Mouse (Mus musculus): ENCODE results near the gene Bin2. TPM values are rescaled to one million over a fixed set of nuclear protein-coding genes. Genes with fewer than 3 reads are reported as not detected.

Bin2 gene
- polyA plus RNA-seq, 1 experiment from 2014 or later = 3.2 TPM

DNA sequence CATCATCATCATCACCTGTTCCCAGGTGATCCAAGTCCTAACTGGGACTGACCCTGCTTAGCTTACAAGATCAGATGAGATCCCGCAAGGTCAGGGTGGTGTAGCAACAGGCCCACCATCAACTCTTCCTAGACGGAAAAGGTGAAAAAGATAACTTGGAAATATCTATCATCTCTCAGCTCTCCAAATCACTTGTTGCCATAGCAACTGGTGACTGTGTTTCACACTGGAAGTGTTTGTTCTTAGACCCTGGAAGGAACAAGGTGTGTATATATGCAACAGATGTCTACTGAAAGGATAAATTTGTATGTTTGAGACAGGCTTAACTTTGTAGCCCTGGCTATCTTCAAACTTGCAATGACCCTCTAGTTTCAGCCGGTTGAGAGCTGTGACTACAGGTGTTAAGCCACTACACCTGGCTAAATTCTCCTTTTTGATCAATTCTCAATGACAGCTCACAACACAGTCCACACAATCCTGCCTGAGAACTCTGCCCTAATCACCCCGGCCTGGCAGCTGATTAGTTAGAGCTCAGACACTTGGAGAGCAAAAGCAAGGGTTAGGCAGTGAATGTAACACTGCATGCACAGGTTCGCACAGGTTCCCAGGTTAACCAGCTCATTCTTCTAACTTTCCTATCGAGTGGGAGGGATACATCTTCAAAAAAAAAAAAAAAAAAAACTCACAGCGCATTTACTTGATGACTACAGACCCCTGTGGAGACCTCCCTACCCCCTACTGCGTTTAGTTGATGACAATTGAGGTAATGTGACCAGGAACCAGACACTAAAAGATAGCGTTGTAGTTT is 3.7 kb downstream of the Bin2 start:
- peaks cover 11% of the 10 kb centered on the region for H3K4me1 ChIP-seq
- H3K9me3 ChIP-seq (replicated peaks) = no peaks in the 10 kb centered on the region; the same call in 1 of the 2 replicates
- H3K4me3 ChIP-seq = no peak overlapping the region
- no peaks in the 10 kb centered on the region for H3K36me3 ChIP-seq
- DNase-seq (ENCODE audit: low spot score) = no peak
- H3K27ac ChIP-seq (replicated peaks) = no peak overlapping the region
- H3K27me3 ChIP-seq (ENCODE audit: low read depth, poor library complexity, severe bottlenecking) = no peaks in the 10 kb centered on the region
- WGBS = 45% methylated on average over 9 of the region's 9 CpGs

DNA sequence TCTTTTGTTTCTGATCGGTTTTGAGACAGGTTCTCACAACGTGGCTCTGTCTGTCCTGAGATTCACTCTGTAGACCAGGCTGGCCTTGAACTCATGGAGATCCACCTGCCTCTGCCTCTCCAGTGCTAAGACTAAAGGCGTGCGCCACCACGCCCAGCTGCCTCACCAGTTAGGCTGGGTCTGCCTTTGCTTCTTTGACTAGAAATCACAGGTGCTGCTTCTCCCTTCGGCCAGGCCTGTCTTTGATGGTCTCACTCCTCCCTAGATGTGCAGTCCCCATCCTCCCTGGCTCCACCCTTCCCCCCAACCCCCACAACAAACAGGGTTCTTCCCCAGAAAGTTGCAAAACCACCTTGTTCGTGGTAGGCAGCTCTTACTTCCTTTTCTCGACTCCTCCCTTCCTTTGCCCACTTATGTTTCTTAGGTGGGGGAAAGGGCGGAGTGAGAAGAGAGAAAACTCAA is 4.5 kb downstream of the Bin2 start:
- Histone ChIP-seq H3K27ac (replicated peaks) (no peak overlapping the region), H3K4me3 (no peak overlapping the region), H3K9me3 (replicated peaks) (no peaks in the 10 kb centered on the region; the same call in 1 of the 2 replicates), H3K4me1 (peaks cover 11% of the 10 kb centered on the region), H3K27me3 (ENCODE audit: low read depth, poor library complexity, severe bottlenecking) (no peaks in the 10 kb centered on the region), H3K36me3 (no peaks in the 10 kb centered on the region)
- DNase-seq (ENCODE audit: low spot score) = no peak
- WGBS = 84% methylated on average over 9 of the region's 9 CpGs

DNA sequence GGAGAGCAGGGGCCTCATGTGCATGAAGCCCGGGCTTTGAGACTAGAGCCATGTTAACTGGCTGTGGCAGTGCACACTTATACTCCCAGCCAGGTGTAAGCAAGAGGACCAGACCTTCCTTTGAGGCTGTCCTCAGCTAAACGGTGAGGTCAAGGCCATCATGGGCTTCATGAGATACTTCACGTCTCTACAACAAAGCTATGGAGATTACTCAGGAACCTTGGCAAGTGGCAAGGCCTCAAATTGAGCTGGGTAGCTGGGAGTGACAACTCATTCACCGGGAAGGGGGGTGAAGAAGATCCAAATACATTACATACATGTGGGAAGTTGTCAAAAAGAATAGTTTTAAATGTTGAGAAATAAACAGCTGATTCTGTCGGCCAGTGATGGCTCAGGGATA is 8.5 kb downstream of the Bin2 start:
- no peak for DNase-seq (ENCODE audit: low spot score)
- WGBS = 90% methylated on average over 5 of the region's 5 CpGs
- Histone ChIP-seq H3K9me3 (replicated peaks) (no peaks in the 10 kb centered on the region), H3K27me3 (ENCODE audit: low read depth, poor library complexity, severe bottlenecking) (no peaks in the 10 kb centered on the region), H3K4me3 (no peak overlapping the region), H3K36me3 (no peaks in the 10 kb centered on the region), H3K4me1 (no peaks in the 10 kb centered on the region; the same call in 1 of the 2 replicates), H3K27ac (replicated peaks) (no peak overlapping the region)

DNA sequence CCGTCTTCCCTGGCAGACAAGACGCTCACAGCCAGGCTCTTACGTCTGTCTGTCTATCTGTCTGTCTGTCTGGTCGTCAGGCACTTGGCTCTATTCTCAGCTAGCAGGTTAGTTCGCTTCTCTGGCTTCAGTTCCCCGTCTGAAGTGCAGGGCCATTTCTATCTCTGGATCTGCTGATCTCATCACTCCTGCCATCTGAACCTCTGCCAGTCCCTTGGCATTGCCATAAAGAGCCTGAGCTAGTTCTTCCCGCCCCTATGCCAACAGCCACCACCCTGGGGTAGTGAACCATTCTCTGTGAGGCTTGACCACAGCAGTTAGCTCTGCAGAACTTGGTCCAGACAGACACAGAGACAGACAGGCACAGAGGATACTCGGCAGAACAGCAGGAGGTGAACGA is 9.0 kb downstream of the Bin2 start:
- DNase-seq (ENCODE audit: low spot score) = no peak
- H3K4me1 ChIP-seq = no peaks in the 10 kb centered on the region
- H3K9me3 ChIP-seq (replicated peaks) = no peaks in the 10 kb centered on the region
- no peak overlapping the region for H3K4me3 ChIP-seq
- 87% methylated on average over 9 of the region's 9 CpGs for WGBS
- H3K27ac ChIP-seq (replicated peaks) = no peak overlapping the region
- no peaks in the 10 kb centered on the region for H3K36me3 ChIP-seq
- no peaks in the 10 kb centered on the region for H3K27me3 ChIP-seq (ENCODE audit: low read depth, poor library complexity, severe bottlenecking)

DNA sequence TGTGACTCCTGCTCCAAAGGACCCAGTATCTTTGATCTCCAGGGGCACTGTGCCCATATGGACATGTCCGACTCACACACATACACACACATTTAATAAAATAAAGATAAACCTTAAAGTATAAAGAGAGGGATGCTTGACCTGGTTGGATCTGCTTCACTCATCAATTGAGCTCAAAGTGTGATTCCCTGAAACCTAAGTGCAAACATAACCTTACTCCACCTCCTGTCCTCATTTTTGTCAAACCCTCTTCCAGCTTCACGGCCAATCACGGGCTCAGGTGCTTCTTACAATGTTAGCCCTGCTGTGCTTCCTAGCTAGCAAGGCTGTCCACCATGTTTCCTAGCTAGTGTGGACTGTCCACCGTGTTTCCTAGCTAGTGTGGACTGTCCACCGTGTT is 14.2 kb downstream of the Bin2 start:
- WGBS = 89% methylated on average over 5 of the region's 5 CpGs

DNA sequence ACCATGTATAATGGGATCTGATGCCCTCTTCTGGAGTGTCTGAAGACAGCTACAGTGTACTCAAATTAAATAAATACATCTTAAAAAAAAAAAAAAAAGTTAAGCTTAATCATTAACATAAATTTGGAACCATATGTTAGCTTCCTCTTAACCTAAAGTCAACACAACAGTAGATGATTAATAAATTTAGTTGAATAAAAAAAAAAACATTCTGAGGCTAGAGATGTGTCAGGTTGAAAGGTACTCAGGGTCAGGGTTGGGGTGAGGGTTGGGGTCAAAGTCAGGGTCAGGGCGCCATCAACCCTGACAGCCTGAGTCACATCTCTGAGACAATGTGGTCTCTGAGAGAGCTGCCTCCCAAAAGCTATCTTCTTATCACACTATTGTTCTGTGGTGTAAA is 15.1 kb downstream of the Bin2 start:
- no peak for DNase-seq (ENCODE audit: low spot score)
- H3K9me3 ChIP-seq (replicated peaks) = no peaks in the 10 kb centered on the region
- H3K4me3 ChIP-seq = no peak overlapping the region
- H3K36me3 ChIP-seq = no peaks in the 10 kb centered on the region
- H3K27me3 ChIP-seq (ENCODE audit: low read depth, poor library complexity, severe bottlenecking) = no peaks in the 10 kb centered on the region
- H3K27ac ChIP-seq (replicated peaks) = no peak overlapping the region
- WGBS = 85% methylated on average over 1 of the region's 1 CpGs
- H3K4me1 ChIP-seq = no peaks in the 10 kb centered on the region

More for the DNA sequence above, 14.2 kb downstream of the Bin2 start:
- H3K27me3 ChIP-seq (ENCODE audit: low read depth, poor library complexity, severe bottlenecking) = no peaks in the 10 kb centered on the region
- H3K36me3 ChIP-seq = no peaks in the 10 kb centered on the region
- H3K9me3 ChIP-seq (replicated peaks) = no peaks in the 10 kb centered on the region
- no peak overlapping the region for H3K4me3 ChIP-seq
- H3K27ac ChIP-seq (replicated peaks) = no peak overlapping the region
- DNase-seq (ENCODE audit: low spot score) = no peak
- no peaks in the 10 kb centered on the region for H3K4me1 ChIP-seq

DNA sequence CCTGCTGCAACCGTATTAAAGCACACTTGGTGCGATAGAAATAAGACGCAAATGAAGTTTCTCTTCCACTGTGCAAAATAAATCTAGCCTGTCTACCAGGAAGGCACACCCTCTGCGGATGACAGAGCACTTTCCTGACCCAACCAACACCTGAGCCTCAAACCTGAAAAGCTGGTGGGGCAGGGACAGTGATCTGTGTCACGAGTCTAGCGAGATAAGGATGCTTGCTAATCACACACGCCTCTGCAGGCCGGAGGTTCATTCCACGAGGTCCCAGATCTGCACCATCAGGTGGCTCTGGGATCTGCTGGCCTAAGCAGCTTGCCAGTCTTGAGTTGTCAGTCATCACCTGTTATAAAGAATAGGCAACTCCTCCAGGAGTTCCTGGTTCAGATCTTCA is 17.7 kb downstream of the Bin2 start:
- no peaks in the 10 kb centered on the region for H3K9me3 ChIP-seq (replicated peaks)
- 86% methylated on average over 9 of the region's 9 CpGs for WGBS
- no peaks in the 10 kb centered on the region for H3K36me3 ChIP-seq
- no peak overlapping the region for H3K27ac ChIP-seq (replicated peaks)
- no peak overlapping the region for H3K4me3 ChIP-seq
- H3K4me1 ChIP-seq = no peaks in the 10 kb centered on the region
- H3K27me3 ChIP-seq (ENCODE audit: low read depth, poor library complexity, severe bottlenecking) = no peaks in the 10 kb centered on the region
- DNase-seq (ENCODE audit: low spot score) = no peak

DNA sequence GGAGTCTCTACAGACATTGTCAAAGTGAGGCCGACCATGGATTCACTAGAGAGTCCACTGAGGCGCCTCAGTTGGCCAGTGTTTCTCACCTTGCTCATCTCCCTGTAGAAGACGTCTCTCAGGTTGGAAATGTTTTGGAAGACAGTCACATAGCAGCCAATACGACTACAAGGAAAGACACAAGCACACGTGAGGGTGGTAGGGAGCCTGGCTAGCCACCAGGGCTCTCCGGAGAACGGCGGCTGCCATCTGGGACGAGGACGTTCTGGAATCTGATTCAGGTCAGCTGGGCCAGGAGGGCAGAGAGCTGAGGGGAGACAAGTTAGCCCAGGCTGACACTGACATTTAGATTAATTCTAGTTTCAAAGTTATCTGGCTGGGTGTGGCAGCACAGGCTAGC is 19.2 kb downstream of the Bin2 start:
- 88% methylated on average over 10 of the region's 10 CpGs for WGBS
- H3K27ac ChIP-seq (replicated peaks) = no peak overlapping the region
- DNase-seq (ENCODE audit: low spot score) = no peak
- H3K4me3 ChIP-seq = no peak overlapping the region
- H3K9me3 ChIP-seq (replicated peaks) = no peaks in the 10 kb centered on the region
- H3K27me3 ChIP-seq (ENCODE audit: low read depth, poor library complexity, severe bottlenecking) = no peaks in the 10 kb centered on the region
- peaks cover 2% of the 10 kb centered on the region for H3K4me1 ChIP-seq
- H3K36me3 ChIP-seq = no peaks in the 10 kb centered on the region

DNA sequence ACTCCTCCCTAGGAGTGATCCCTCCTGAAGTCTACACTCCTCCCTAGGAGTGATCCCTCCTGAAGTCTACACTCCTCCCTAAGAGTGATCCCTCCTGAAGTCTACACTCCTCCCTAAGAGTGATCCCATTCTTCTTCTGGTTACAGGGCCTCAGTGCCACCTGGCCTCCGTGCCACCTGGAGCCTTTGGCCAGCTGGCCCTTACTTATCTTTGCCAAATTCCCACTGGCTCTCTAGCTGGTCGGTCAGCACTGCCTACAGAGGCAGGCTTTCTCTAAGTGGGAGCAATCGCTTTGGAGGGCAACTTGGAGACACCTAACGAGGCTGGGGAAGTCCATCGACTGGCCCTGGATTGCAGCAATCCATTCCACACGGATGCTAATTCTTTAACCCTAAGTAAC is 23.2 kb downstream of the Bin2 start:
- H3K27me3 ChIP-seq (ENCODE audit: low read depth, poor library complexity, severe bottlenecking) = no peaks in the 10 kb centered on the region

DNA sequence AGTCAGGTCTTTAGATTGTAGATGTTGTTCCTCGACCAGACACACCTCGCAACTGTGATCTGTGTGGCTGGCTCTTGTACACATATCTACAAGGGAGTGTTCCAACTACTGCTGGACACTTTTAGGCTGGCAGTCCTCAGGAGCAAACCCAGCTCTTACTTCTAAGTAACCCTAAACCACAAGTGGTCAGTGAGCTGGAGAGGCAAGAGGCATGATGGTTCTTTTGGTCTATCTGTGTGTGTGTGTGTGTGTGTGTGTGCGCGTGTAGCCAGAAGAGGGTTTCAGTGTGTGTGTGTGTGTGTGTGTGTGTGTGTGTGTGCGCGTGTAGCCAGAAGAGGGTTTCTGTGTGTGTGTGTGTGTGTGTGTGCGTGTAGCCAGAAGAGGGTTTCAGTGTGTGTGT is 26.9 kb downstream of the Bin2 start:
- WGBS = 90% methylated on average over 7 of the region's 7 CpGs

More for the DNA sequence above, 23.2 kb downstream of the Bin2 start:
- Histone ChIP-seq H3K36me3 (no peaks in the 10 kb centered on the region), H3K9me3 (replicated peaks) (no peaks in the 10 kb centered on the region), H3K4me3 (no peak overlapping the region), H3K4me1 (peaks cover 7% of the 10 kb centered on the region), H3K27ac (replicated peaks) (no peak overlapping the region)
- no peak for DNase-seq (ENCODE audit: low spot score)
- 81% methylated on average over 6 of the region's 6 CpGs for WGBS

DNA sequence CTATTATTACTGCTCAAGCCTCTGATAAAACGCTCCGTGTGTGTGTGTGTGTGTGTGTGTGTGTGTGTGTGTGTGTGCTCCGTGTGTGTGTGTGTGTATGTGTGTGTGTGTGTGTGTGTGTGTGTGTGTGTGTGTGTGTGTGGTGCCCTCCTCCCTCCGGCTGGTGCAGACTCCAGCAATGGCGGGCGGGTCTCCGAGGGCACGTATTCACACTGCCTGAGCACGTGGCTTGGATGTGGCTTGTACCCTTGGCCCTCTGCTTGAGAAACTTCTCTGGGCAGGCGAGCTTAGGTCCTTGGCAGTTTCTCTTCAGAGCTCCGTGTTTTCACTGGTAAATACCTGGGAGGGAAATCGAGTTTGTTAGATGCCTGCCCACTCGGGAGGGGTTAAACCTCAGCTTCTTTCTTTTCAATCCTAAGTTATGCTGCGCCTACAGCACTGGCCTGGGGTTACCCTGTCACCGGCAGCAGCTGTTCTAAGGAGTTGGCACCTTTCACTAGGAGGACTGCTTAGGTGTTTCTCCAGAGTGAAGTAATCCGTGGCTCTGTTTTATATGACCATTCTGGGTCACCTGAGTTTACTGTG is 28.0 kb downstream of the Bin2 start:
- no peaks in the 10 kb centered on the region for H3K36me3 ChIP-seq
- 68% methylated on average over 13 of the region's 16 CpGs for WGBS
- peaks cover 29% of the 10 kb centered on the region for H3K27me3 ChIP-seq (ENCODE audit: low read depth, poor library complexity, severe bottlenecking)
- no peaks in the 10 kb centered on the region for H3K9me3 ChIP-seq (replicated peaks)
- H3K4me1 ChIP-seq = peaks cover 25% of the 10 kb centered on the region
- no peak for DNase-seq (ENCODE audit: low spot score)
- H3K4me3 ChIP-seq = no peak overlapping the region
- no peak overlapping the region for H3K27ac ChIP-seq (replicated peaks)

More for the DNA sequence above, 26.9 kb downstream of the Bin2 start:
- no peaks in the 10 kb centered on the region for H3K36me3 ChIP-seq
- peaks cover 18% of the 10 kb centered on the region for H3K27me3 ChIP-seq (ENCODE audit: low read depth, poor library complexity, severe bottlenecking)
- H3K4me3 ChIP-seq = no peak overlapping the region
- DNase-seq (ENCODE audit: low spot score) = no peak
- peaks cover 15% of the 10 kb centered on the region for H3K4me1 ChIP-seq
- H3K27ac ChIP-seq (replicated peaks) = no peak overlapping the region
- no peaks in the 10 kb centered on the region for H3K9me3 ChIP-seq (replicated peaks)

DNA sequence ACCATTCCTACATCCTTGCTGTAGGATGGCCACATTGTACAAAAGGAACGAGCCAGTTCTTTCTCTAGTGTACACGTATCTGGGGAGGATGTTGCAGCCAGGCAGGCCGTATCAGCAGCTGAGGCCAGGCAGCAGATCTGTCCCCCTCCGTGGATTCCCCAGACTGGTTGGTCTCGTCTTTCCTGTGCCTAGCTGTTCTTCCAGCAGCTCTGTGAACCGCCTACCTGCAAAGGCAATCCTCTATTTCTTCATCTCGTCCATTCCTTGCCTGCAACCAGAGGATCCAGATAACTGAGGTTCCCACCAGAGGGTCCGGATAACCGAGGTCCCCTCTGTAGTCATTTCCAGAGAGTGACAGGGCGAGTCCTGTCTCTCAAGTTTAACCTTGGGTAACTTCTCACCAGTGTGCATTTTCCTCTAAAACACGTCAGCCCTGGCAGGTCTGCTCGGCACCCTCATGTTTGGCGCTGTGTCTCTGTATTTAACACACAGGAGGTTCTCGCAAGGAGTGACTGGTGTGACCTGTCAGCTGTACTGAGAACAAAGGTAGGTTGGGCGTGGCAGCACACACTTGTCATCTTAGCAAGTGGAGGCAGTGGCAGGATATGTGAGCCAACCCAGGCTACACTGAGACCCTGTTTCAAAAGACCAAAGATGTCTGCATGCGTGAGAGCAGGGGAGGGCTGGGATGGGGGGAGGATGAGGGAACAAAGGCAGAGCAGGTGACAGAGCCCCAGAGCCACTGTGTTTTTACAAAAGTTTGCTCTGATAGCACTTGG is 29.2 kb downstream of the Bin2 start:
- peaks cover 26% of the 10 kb centered on the region for H3K4me1 ChIP-seq
- no peaks in the 10 kb centered on the region for H3K9me3 ChIP-seq (replicated peaks)
- no peak overlapping the region for H3K4me3 ChIP-seq
- no peaks in the 10 kb centered on the region for H3K36me3 ChIP-seq
- 82% methylated on average over 16 of the region's 16 CpGs for WGBS
- no peak for DNase-seq (ENCODE audit: low spot score)
- no peak overlapping the region for H3K27ac ChIP-seq (replicated peaks)
- H3K27me3 ChIP-seq (ENCODE audit: low read depth, poor library complexity, severe bottlenecking) = peaks cover 41% of the 10 kb centered on the region

DNA sequence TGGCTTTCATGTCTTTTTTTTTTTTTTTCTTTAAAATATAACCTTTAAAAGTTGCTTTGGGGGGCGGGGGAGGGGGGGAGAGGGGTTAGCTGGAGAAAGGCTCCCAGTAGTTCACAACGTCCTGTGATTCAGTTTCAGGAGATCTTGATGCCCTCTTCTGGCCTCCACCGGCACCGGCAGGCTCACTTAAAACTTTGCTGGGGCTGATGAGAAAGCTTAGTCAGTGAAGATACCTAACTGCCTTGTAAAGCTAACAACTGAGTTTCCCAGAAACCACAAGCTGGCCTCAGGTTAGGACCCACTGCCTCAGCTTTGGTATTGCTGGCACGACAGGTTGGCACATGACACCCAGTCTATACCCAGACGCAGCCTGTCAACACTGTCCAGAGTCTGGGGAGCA is 31.7 kb downstream of the Bin2 start:
- Histone ChIP-seq H3K4me1 (peaks cover 21% of the 10 kb centered on the region), H3K9me3 (replicated peaks) (no peaks in the 10 kb centered on the region), H3K27me3 (ENCODE audit: low read depth, poor library complexity, severe bottlenecking) (peaks cover 65% of the 10 kb centered on the region), H3K27ac (replicated peaks) (no peak overlapping the region), H3K4me3 (no peak overlapping the region), H3K36me3 (no peaks in the 10 kb centered on the region)
- 16% methylated on average over 6 of the region's 6 CpGs for whole genome bisulfite sequencing
- DNase-seq (ENCODE audit: low spot score) = no peak

Data from midbrain, embryonic 10.5 days (tissue).